Mouse (Mus musculus) limb, embryonic 10.5 days (tissue): ENCODE data around the gene Ddx18. TPM values are rescaled to one million over a fixed set of nuclear protein-coding genes. Genes with fewer than 3 reads are reported as not detected.

Source experiments
- DNase-seq: peaks from one replicate; pipeline ENCODE4 v3.0.0-alpha.2; 2017; ENCODE audit warnings: low spot score
- H3K27ac ChIP-seq: fragments of 300-500 bp; sonication (generic); 2 replicates; pipeline ENCODE4 v1.5.1; 2016; ENCODE audit warnings: mild to moderate bottlenecking
- H3K27me3 ChIP-seq: fragments of 300-500 bp; sonication (generic); 2 replicates; pipeline ENCODE4 v1.6.1; 2016; ENCODE audit warnings: low read depth, mild to moderate bottlenecking; ENCODE audit not compliant: poor library complexity, severe bottlenecking
- H3K36me3 ChIP-seq: fragments of 300-500 bp; sonication (generic); 2 replicates; pipeline ENCODE4 v1.6.1; 2016; ENCODE audit warnings: mild to moderate bottlenecking, moderate library complexity
- H3K4me1 ChIP-seq: fragments of 300-500 bp; sonication (generic); 2 replicates; pipeline ENCODE4 v1.6.1; 2016
- H3K4me3 ChIP-seq: fragments of 300-500 bp; sonication (generic); 2 replicates; pipeline ENCODE4 v1.5.1; 2016; ENCODE audit warnings: mild to moderate bottlenecking, moderate library complexity
- H3K9me3 ChIP-seq: fragments of 300-500 bp; sonication (generic); replicated peaks from 2 replicates; pipeline ENCODE4 v1.6.1; 2016; ENCODE audit warnings: mild to moderate bottlenecking
- WGBS: fragments of 180-500 bp; shearing (Covaris S2); methylation state at CpG from one replicate; pipeline ENCODE4 v1.1.7; 2016; 5-methylcytosine and 5-hydroxymethylcytosine counted together
- polyA plus RNA-seq: library from polyadenylated mRNA; unstranded; fragments of >200 nt; fragmentation: Nextera tagmentation; extraction: Ambion mirVana; gene quantifications from 2 replicates; pipeline ENCODE4 v1.2.1, GENCODE M21; 2016

Gene Ddx18
- polyA plus RNA-seq, 1 experiment from 2014 or later, result 75.5 TPM

DNA sequence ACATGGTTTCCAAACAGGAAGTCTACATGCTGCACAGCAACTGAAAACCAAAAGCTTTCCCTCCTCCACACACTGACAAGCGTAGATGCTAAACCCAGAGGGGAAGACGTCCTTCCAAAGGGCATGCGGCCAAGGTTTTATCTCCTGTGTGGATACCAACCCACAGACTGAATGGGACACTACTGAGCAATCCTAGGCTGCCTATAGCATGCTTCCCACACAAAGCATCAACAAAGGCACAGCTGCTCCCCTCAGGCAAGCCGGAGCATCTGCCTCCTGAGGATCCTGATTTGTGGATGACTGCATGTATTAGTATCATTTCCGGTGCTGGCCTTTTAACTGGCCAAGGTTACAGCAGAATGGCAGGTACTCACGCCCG is 16.3 kb downstream of the Ddx18 start:
- no peak for DNase-seq
- no peaks in the 10 kb centered on the region for H3K27me3 ChIP-seq
- H3K4me1 ChIP-seq, result no peaks in the 10 kb centered on the region
- 91% methylated on average over 7 of the region's 7 CpGs for WGBS
- H3K27ac ChIP-seq, result no peak overlapping the region
- peaks cover 69% of the 10 kb centered on the region for H3K36me3 ChIP-seq
- no peaks in the 10 kb centered on the region for H3K9me3 ChIP-seq
- H3K4me3 ChIP-seq, result no peak overlapping the region

DNA sequence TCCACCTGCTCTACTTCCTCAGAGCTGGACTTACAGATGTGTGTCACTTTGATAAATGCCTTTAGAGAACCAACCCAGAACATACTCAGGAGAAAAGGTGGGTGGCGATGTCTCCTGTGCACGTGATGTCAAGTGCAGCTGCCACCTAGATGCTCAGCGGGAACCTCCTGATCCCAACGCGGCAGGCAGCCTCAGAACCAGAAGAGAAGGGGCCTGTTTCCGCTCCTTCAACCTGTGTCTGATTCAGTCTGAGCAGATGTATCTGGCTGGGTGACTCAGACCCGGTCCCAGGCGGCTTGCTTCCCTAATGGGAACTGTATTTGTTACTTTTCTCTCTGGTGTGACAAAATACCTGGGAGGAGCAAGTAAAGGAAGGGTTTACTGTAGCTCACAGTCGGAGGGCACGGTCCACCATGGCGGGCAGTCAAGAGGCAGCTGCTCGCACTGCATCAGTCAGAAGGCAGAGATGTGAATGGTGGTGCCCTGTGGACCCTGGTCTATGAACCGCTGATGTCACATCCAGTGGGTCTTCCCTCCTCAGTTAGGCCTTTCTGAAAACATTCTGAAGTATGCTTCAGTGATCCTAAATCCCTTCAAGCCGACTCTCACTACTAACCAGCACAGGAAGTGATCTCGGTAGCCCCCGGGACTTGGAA is 16.9 kb downstream of the Ddx18 start:
- Histone ChIP-seq H3K36me3 (peaks cover 64% of the 10 kb centered on the region), H3K4me3 (no peak overlapping the region), H3K9me3 (no peaks in the 10 kb centered on the region), H3K4me1 (no peaks in the 10 kb centered on the region), H3K27me3 (no peaks in the 10 kb centered on the region), H3K27ac (no peak overlapping the region)
- no peak for DNase-seq
- WGBS, result 90% methylated on average over 16 of the region's 16 CpGs

DNA sequence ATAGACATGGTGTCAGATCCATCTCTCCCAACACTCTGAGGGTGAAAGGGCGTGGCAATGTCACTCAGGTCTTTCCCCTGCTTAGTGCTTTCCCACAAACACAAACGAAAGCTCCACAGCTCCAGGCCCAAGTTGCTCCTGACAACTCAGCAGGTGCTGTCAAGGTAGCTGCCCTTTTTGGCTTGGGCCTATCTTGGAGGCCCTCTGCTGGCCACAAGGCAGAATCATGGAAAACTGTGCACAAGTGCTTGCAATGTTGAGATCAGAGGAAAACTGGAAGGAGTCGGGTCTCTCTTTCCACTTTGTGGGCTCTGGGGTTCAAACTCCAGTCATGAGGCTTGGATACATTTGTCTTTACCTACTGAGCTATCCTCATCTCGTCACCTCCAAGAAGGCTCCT is 18.3 kb downstream of the Ddx18 start:
- no peak for DNase-seq
- 81% methylated on average over 4 of the region's 4 CpGs for WGBS
- no peaks in the 10 kb centered on the region for H3K27me3 ChIP-seq

DNA sequence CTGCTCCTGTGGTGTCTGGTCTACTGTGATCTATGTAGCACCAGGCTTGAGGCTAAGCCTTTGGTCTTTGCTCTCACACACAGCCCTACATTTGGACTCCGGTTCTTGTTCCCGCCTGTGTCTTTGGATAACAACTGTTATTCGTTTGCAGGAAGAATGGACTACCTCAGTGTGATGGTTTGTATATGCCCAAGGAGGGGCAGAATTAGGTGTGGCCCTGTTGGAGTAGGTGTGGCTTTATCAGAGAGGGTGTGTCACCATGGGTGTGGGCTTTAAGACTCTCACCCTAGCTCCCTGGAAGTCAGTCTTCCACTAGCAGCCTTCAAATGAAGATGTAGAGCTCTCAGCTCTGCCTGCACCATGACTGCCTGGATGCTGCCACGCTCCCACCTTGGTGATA is 19.1 kb downstream of the Ddx18 start:
- no peaks in the 10 kb centered on the region for H3K27me3 ChIP-seq
- H3K27ac ChIP-seq, result no peak overlapping the region
- peaks cover 42% of the 10 kb centered on the region for H3K36me3 ChIP-seq
- WGBS, result 94% methylated on average over 4 of the region's 4 CpGs
- no peaks in the 10 kb centered on the region for H3K9me3 ChIP-seq
- DNase-seq, result no peak
- H3K4me3 ChIP-seq, result no peak overlapping the region
- H3K4me1 ChIP-seq, result no peaks in the 10 kb centered on the region

More for the DNA sequence above, 18.3 kb downstream of the Ddx18 start:
- no peak overlapping the region for H3K4me3 ChIP-seq
- H3K9me3 ChIP-seq, result no peaks in the 10 kb centered on the region
- H3K36me3 ChIP-seq, result peaks cover 49% of the 10 kb centered on the region
- no peak overlapping the region for H3K27ac ChIP-seq
- no peaks in the 10 kb centered on the region for H3K4me1 ChIP-seq

- Histone ChIP-seq H3K27ac (no peak overlapping the region), H3K9me3 (no peaks in the 10 kb centered on the region), H3K4me3 (no peak overlapping the region), H3K36me3 (peaks cover 24% of the 10 kb centered on the region), H3K27me3 (no peaks in the 10 kb centered on the region), H3K4me1 (peaks cover 4% of the 10 kb centered on the region; the same call in 1 of the 2 replicates)
- no peak for DNase-seq
- 75% methylated on average over 2 of the region's 2 CpGs for WGBS
Observed at GRCm38 (mm10) chr1:121546844-121547243, 20.9 kb downstream of the Ddx18 start.

- Histone ChIP-seq H3K4me1 (peaks cover 4% of the 10 kb centered on the region; the same call in 1 of the 2 replicates), H3K4me3 (no peak overlapping the region)
- WGBS, result 83% methylated on average over 8 of the region's 8 CpGs
Observed at GRCm38 (mm10) chr1:121540361-121540760, 27.4 kb downstream of the Ddx18 start.

DNA sequence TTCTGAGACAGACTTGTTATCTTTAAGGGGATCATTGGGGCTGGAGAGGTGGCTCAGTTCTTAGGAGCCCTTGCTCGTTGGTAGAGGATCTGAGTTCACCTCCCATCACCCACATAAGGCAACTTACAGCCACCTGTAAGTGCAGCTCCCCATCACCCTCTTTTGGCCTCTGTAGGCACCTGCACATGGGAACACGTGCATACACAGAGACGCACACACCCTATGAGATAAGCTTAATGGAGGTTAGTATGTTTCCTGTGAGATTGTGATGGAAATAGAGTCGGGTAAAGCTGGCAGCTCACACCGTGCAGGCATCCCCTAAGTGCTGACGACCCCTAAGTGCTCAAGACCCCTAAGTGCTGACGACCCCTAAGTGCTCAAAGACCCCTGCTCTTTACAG is 36.4 kb downstream of the Ddx18 start:
- Histone ChIP-seq H3K27ac (no peak overlapping the region), H3K9me3 (no peaks in the 10 kb centered on the region), H3K36me3 (no peaks in the 10 kb centered on the region), H3K27me3 (peaks cover 41% of the 10 kb centered on the region), H3K4me3 (no peak overlapping the region), H3K4me1 (peaks cover 16% of the 10 kb centered on the region)
- WGBS, result 74% methylated on average over 7 of the region's 7 CpGs
- no peak for DNase-seq

More at GRCm38 (mm10) chr1:121540361-121540760, 27.4 kb downstream of the Ddx18 start:
- Histone ChIP-seq H3K27me3 (no peaks in the 10 kb centered on the region), H3K27ac (no peak overlapping the region), H3K36me3 (no peaks in the 10 kb centered on the region), H3K9me3 (no peaks in the 10 kb centered on the region)
- DNase-seq, result no peak

GRCm38 (mm10) chr1:121529286-121529685 is 38.5 kb downstream of the Ddx18 start:
- H3K4me3 ChIP-seq, result no peak overlapping the region
- H3K27me3 ChIP-seq, result peaks cover 52% of the 10 kb centered on the region
- no peak overlapping the region for H3K27ac ChIP-seq
- no peaks in the 10 kb centered on the region for H3K9me3 ChIP-seq
- H3K4me1 ChIP-seq, result peaks cover 16% of the 10 kb centered on the region
- H3K36me3 ChIP-seq, result no peaks in the 10 kb centered on the region
- 84% methylated on average over 6 of the region's 6 CpGs for WGBS
- no peak for DNase-seq

DNA sequence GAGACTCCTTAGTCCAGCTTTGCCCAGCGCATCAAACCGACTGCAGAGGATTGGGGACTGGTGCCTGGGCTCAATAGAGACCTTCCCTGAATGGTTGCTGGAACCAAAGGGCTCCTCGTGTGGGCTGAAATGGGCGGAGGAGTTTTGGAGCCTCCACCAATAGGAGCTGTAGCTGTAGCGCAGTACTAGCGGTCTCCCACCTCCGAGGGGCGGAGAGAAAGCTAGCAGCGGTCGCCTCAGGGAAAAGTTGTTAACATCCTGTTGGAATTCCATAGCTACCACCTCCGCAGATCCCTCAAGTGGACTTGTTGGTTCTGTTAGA is 39.4 kb downstream of the Ddx18 start, which contains the start of gene Htr5b:
Gene Htr5b (minus strand): TSS at position 67 of the 322 bp plus-strand sequence.
- Histone ChIP-seq H3K27me3 (peaks cover 52% of the 10 kb centered on the region), H3K9me3 (no peaks in the 10 kb centered on the region), H3K36me3 (no peaks in the 10 kb centered on the region), H3K27ac (no peak within 1 kb of the TSS), H3K4me3 (peak within 1 kb of the TSS; percentile 50), H3K4me1 (peaks cover 16% of the 10 kb centered on the region)
- WGBS, result 3% methylated on average over 11 of the region's 11 CpGs
- peak; percentile 71 for DNase-seq

DNA sequence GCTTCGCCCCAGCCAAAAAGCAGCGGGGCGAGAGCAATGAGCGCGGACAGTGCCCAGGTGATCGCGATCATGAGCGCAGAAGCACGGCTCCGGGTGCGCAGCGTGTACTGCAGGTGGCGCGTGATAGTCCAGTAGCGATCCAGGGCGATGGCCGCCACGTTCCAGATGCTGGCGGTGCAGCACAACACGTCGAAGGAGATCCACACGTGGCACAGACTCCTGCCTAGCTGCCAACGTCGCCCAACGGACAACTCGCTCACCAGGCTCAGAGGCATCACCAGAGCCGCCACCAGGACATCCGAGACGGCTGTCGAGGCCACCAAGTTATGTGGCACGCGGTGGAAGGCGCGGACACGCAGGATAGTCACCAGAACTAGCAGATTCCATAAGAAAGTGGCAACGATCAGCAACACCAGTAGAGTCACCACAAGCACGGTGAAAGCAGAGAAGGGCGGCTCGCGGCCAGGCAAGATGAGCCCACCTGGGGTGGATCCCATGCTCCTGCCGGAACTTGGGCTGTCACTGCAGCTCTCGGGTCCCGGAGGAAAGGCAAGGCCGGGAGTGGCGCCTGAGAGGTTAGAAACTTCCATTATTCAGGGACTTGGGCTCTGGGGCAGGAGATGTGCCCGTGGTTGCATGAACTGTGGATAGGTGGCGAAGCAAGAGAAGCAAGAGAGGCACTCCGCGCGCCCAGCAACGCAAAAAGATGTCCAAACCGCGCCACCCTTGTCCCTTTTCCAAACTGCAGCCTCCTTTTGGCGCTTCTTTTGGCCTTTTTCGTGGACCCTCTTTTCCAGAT is 40.0 kb downstream of the Ddx18 start:
- peak; percentile 52 for DNase-seq
- 14% methylated on average over 55 of the region's 55 CpGs for WGBS
- peak overlapping the region; percentile 50 for H3K4me3 ChIP-seq
- no peaks in the 10 kb centered on the region for H3K36me3 ChIP-seq
- H3K4me1 ChIP-seq, result peaks cover 16% of the 10 kb centered on the region
- no peaks in the 10 kb centered on the region for H3K9me3 ChIP-seq
- no peak overlapping the region for H3K27ac ChIP-seq
- H3K27me3 ChIP-seq, result peaks cover 52% of the 10 kb centered on the region

GRCm38 (mm10) chr1:121527061-121527460 is 40.7 kb downstream of the Ddx18 start:
- H3K4me3 ChIP-seq, result peak overlapping the region; percentile 50
- no peaks in the 10 kb centered on the region for H3K9me3 ChIP-seq
- WGBS, result 50% methylated on average over 17 of the region's 17 CpGs
- H3K27me3 ChIP-seq, result peaks cover 52% of the 10 kb centered on the region
- no peak for DNase-seq
- H3K36me3 ChIP-seq, result no peaks in the 10 kb centered on the region
- peaks cover 16% of the 10 kb centered on the region for H3K4me1 ChIP-seq
- H3K27ac ChIP-seq, result no peak overlapping the region

DNA sequence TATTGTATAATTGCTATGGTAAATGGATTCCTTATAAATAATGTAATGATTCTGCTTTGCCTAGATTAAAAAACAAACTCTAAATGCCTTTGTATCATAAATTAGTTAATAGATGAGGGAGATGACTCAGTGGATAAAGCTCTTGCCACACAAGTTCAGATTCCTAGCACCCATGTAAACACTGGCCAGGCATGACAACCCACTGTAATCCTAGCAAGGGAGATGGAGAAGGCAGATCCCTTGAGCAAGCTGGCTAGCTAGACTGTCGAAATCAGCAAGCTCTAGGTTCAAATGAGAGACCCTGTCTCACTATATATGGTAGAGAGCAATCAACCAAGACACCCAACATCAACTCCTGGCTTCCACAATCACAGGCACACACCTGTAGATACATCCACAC is 49.2 kb downstream of the Ddx18 start:
- Histone ChIP-seq H3K4me1 (no peaks in the 10 kb centered on the region), H3K9me3 (no peaks in the 10 kb centered on the region)
- WGBS, result 75% methylated on average over 1 of the region's 1 CpGs

DNA sequence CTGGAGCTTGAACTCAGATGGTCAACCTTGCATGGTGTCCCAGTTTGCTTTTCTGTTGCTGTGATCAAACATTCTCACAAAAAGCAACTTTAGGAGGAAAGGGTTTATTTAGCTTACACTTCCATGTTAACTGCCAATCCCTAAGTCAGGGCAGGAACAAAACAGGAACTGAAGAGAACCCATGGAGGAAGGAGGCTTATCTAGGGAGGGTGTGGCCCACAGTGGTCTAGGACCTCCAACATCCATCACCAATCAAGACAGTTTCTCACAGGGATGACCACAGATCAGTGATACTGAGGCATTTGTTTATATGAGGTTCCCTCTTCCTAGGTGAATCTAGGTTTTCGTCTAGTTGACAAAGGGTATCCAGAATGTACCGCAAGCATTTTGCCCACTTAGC is 55.8 kb downstream of the Ddx18 start:
- H3K4me1 ChIP-seq, result no peaks in the 10 kb centered on the region
- 86% methylated on average over 2 of the region's 2 CpGs for WGBS

More for the DNA sequence above, 49.2 kb downstream of the Ddx18 start:
- Histone ChIP-seq H3K36me3 (no peaks in the 10 kb centered on the region), H3K27me3 (no peaks in the 10 kb centered on the region), H3K4me3 (no peak overlapping the region), H3K27ac (no peak overlapping the region)
- DNase-seq, result no peak

More for the DNA sequence above, 55.8 kb downstream of the Ddx18 start:
- no peak overlapping the region for H3K27ac ChIP-seq
- DNase-seq, result no peak
- H3K36me3 ChIP-seq, result no peaks in the 10 kb centered on the region
- no peaks in the 10 kb centered on the region for H3K9me3 ChIP-seq
- no peaks in the 10 kb centered on the region for H3K27me3 ChIP-seq
- no peak overlapping the region for H3K4me3 ChIP-seq
